Mouse (Mus musculus) urinary bladder, postnatal 4 days (tissue): ENCODE measurements around the gene Cdh19.

Source experiments
- DNase-seq, 2 experiments: peaks; one replicate each; pipeline ENCODE4 v3.0.0; 2021 to 2022; ENCODE audit warnings: low spot score in 2 of 2

Cdh19 gene

GRCm38 (mm10) chr1:110977484-110977883 is at the start of gene Cdh19:
Gene Cdh19, minus strand, starts transcription at chr1:110977584.
- DNase-seq, result no peak

DNA sequence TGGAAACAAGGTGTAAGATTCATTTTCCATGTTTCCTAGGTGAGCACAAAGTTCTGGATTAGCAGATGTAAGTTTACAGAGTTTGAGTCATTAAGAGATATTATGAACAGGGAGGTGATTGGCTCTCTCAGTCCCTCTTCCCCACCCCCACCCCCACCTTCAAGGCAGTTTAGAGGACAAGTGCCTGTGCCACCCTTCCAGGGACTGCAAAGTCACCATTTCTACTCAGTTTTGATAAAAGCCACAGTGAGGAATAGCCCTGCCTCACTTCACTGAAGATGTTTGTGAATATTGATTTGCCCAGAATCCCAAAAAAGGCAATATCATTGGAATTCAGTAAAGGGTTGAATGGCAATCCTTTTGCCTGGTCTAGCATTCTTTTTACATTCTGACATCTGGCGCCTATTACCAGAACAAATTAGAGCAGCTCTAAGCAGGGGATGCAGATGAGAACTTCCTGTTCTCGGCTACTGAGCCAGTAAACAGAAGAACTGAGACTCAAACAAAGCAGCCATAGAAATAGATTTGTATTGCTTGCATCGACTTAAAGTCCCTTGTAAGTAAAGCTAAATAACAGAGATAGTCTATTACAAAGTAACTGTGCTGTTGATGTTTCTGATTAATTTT is 43.2 kb upstream of the Cdh19 start:
- no peak for DNase-seq

DNA sequence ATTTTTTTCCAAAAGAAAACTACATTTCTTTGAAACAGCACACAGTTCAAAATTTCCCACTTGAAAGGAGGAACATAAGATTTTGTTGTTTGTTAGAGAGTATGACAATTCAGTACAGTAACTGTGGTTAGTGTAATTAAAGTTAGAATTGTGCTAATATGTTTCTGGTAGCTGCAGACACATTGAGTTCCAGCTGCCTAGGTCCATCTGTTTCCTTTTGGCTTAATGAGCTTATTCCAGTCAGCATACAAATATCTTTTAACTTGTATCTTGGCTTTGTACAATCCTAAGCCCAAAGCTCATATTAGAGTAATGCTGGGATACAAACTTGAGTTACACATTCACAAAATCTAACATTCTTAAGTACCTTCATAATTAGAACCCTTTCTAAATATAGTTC is 40.3 kb upstream of the Cdh19 start:
- no peak for DNase-seq

DNA sequence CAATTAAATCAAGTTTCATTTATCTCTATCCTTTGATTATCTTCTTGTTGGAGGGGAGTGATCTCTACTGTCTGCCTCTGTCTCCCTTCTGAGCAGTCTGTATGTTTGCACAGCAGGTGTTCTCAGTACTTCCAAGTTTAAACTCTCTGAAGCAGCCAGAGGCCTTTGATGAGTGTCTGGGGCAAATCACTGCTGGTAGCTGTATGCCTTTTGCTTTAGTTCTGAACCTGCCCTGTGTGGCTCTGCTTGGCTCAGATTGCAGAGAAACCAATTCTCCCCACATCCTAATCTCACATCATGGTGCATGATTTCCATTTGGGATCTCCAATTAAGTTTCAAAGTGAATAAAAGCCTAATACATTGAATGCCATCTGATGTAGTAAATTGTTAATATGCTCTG is 12.4 kb upstream of the Cdh19 start:
- DNase-seq, result no peak

- no peak for DNase-seq
Measured at GRCm38 (mm10) chr1:110969201-110969600, 8.2 kb downstream of the Cdh19 start.

DNA sequence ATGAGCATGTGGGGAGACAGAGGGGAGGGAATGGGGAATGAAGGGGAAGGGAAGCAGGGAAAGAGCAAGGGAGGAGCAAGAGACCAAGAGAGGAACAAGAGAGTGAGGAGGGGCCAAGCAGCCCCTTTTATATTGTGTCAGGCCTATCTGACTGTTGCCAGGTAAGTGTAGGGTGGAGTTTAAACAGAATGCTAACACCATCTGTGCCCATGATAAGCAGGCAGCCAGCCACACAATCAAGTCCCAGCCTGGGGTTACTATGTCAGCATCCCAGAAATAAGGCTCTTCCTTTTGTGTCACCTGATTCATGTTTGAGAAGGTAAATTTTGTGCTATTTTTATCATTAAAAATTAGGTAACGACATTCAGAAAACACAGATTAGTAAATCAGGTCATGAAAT is 67.6 kb downstream of the Cdh19 start:
- no peak for DNase-seq

DNA sequence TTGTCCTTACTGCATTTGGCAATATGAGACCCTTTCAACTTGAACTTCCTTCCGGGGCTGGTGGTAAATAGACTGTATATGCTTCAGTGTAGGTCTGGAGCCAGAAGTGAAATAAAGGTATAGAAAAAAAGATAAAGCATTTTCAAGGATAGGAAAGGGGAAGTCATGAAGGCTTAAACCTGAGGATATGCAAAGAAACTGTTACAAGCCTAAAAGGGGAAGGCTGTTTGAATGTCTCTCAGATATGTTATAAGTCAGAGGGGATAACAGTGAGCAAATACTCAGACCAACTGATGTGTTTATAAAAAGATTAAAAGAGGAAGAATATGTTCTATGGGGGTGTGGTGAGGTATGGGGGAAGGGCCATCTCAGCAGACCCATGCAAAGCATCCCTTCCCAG is 68.2 kb downstream of the Cdh19 start:
- DNase-seq, result no peak

GRCm38 (mm10) chr1:110904266-110904665 is 73.1 kb downstream of the Cdh19 start:
- no peak for DNase-seq
